Mouse (Mus musculus) B cell, adult 62 days (primary cell): ENCODE results near the gene Ankdd1b. TPM values are rescaled to one million over a fixed set of nuclear protein-coding genes. Genes with fewer than 3 reads are reported as not detected.

ENCODE experiments used
- total RNA-seq: library from RNA; stranded (reverse); gene quantifications from 4 replicates; pipeline ENCODE4 v1.2.4, GENCODE M21; 2023

Gene Ankdd1b
- total RNA-seq, result not detected in 4 replicates

GRCm38 (mm10) chr13:96470957-96471356 is at the start of gene Ankdd1b:
Ankdd1b (minus strand) TSS chr13:96471198.

GRCm38 (mm10) chr13:96490433-96490832 is 19.4 kb upstream of the Ankdd1b start, which contains the start of gene Gm17622:
Gm17622 (plus strand) TSS chr13:96490733.

GRCm38 (mm10) chr13:96388042-96388888 is 82.7 kb downstream of the Ankdd1b start, which contains the start of gene Poc5:
Poc5 (plus strand) TSS chr13:96388294.

Other genes with a start within 250 kb of the Ankdd1b start
- 28.9 to 31.3 TPM (median 30.1 TPM) in 4 replicates for gene Poc5, start 82.9 kb downstream of the Ankdd1b start, total RNA-seq
- not detected in 4 replicates for gene Gm17622, start 19.5 kb upstream of the Ankdd1b start, total RNA-seq
- gene Polk, start 71.4 kb upstream of the Ankdd1b start, total RNA-seq, result 10.2 to 13.5 TPM (median 13.0 TPM) in 4 replicates
- 71.9 to 80.3 TPM (median 75.5 TPM) in 4 replicates for gene Col4a3bp, start 71.4 kb upstream of the Ankdd1b start, total RNA-seq
- gene Hmgcr, start 199.7 kb upstream of the Ankdd1b start, total RNA-seq, result 112 to 139 TPM (median 120 TPM) in 4 replicates